Mouse (Mus musculus) heart, adult 11 months (tissue): Measurements from ENCODE around the gene Fgfr2.
A peak's percentile ranks its signal among the peaks of the same experiment; 100 is the strongest.

Experiments used
- DNase-seq: peaks from one replicate; pipeline ENCODE4 v3.0.0; 2022

Fgfr2 gene

GRCm38 (mm10) chr7:132426069-132426468 is 697.1 kb downstream of the Fgfr2 start:
- no peak for DNase-seq

GRCm38 (mm10) chr7:132425364-132425999 is 697.7 kb downstream of the Fgfr2 start:
- no peak for DNase-seq

GRCm38 (mm10) chr7:132423570-132423969 is 699.6 kb downstream of the Fgfr2 start:
- peak; percentile 97 for DNase-seq

- no peak for DNase-seq
Observed at GRCm38 (mm10) chr7:132419378-132420255, 703.5 kb downstream of the Fgfr2 start.

- no peak for DNase-seq
Observed at GRCm38 (mm10) chr7:132416866-132417265, 706.3 kb downstream of the Fgfr2 start.

GRCm38 (mm10) chr7:132415866-132416265 is 707.3 kb downstream of the Fgfr2 start:
- DNase-seq, result no peak

- no peak for DNase-seq
Observed at GRCm38 (mm10) chr7:132412520-132412919, 710.6 kb downstream of the Fgfr2 start.

- DNase-seq, result no peak
Observed at GRCm38 (mm10) chr7:132411708-132412107, 711.4 kb downstream of the Fgfr2 start.

- no peak for DNase-seq
Observed at GRCm38 (mm10) chr7:132410958-132411357, 712.2 kb downstream of the Fgfr2 start.

GRCm38 (mm10) chr7:132409890-132410289 is 713.3 kb downstream of the Fgfr2 start:
- DNase-seq, result no peak

GRCm38 (mm10) chr7:132402377-132403084 is 720.6 kb downstream of the Fgfr2 start:
- DNase-seq, result peak; percentile 91

GRCm38 (mm10) chr7:132398487-132398886 is 724.7 kb downstream of the Fgfr2 start:
- DNase-seq, result no peak

GRCm38 (mm10) chr7:132396661-132397322 is 726.4 kb downstream of the Fgfr2 start:
- DNase-seq, result no peak

GRCm38 (mm10) chr7:132393582-132394175 is 729.5 kb downstream of the Fgfr2 start:
- DNase-seq, result no peak

- DNase-seq, result no peak
Observed at GRCm38 (mm10) chr7:132393014-132393406, 730.1 kb downstream of the Fgfr2 start.

GRCm38 (mm10) chr7:132392233-132393013 is 730.7 kb downstream of the Fgfr2 start:
- no peak for DNase-seq

GRCm38 (mm10) chr7:132389473-132389872 is 733.7 kb downstream of the Fgfr2 start:
- DNase-seq, result no peak

- no peak for DNase-seq
Observed at GRCm38 (mm10) chr7:132387507-132387906, 735.6 kb downstream of the Fgfr2 start.

GRCm38 (mm10) chr7:132386316-132386715 is 736.8 kb downstream of the Fgfr2 start:
- DNase-seq, result no peak

GRCm38 (mm10) chr7:132385456-132386130 is 737.6 kb downstream of the Fgfr2 start:
- DNase-seq, result no peak
